Mouse (Mus musculus) CH12.LX (cell line): ENCODE results near the gene Chit1.

Experiments used
- BHLHE40 ChIP-seq: IDR thresholded peaks from 2 replicates; pipeline ENCODE4 v1.6.1; 2011; ENCODE audit warnings: mild to moderate bottlenecking, low read depth, low read length, improper control_type of control experiment
- CTCF ChIP-seq, 2 experiments: IDR thresholded peaks in 1 of 2; conservative IDR thresholded peaks in 1 of 2; 2 replicates each; pipeline ENCODE4 v1.5.1; 2011 to 2012; ENCODE audit warnings: low read depth in 2 of 2, low read length in 2 of 2, improper control_type of control experiment in 1 of 2, inconsistent platforms in 1 of 2, mild to moderate bottlenecking in 1 of 2, moderate library complexity in 1 of 2
- ELF1 ChIP-seq: IDR thresholded peaks from 2 replicates; pipeline ENCODE4 v1.6.1; 2014; ENCODE audit warnings: low read depth, mild to moderate bottlenecking, inconsistent platforms, low read length, improper control_type of control experiment
- HCFC1 ChIP-seq: IDR thresholded peaks from 2 replicates; pipeline ENCODE4 v1.6.1; 2012; ENCODE audit warnings: low read depth, mild to moderate bottlenecking, inconsistent platforms, low read length, improper control_type of control experiment
- MAX ChIP-seq: IDR thresholded peaks from 2 replicates; pipeline ENCODE4 v1.6.1; 2011; ENCODE audit warnings: low read length, improper control_type of control experiment
- MEF2A ChIP-seq: IDR thresholded peaks from 2 replicates; pipeline ENCODE4 v1.6.1; 2014; ENCODE audit warnings: low read depth, mild to moderate bottlenecking, inconsistent platforms, low read length, improper control_type of control experiment, borderline replicate concordance
- MXI1 ChIP-seq: IDR thresholded peaks from 2 replicates; pipeline ENCODE4 v1.6.1; 2011; ENCODE audit warnings: mild to moderate bottlenecking, low read depth, low read length, improper control_type of control experiment
- NRF1 ChIP-seq: IDR thresholded peaks from 2 replicates; pipeline ENCODE4 v1.6.1; 2014; ENCODE audit warnings: low read depth, mild to moderate bottlenecking, inconsistent platforms, low read length, improper control_type of control experiment, moderate library complexity
- POLR2A ChIP-seq: IDR thresholded peaks from 2 replicates; pipeline ENCODE4 v1.6.1; 2011; ENCODE audit warnings: low read depth, mild to moderate bottlenecking, improper control_type of control experiment, low read length
- SIN3A ChIP-seq: IDR thresholded peaks from 2 replicates; pipeline ENCODE4 v1.6.1; 2012; ENCODE audit warnings: low read length, improper control_type of control experiment, inconsistent platforms
- TCF12 ChIP-seq: IDR thresholded peaks from 2 replicates; pipeline ENCODE4 v1.6.1; 2014; ENCODE audit warnings: low read depth, mild to moderate bottlenecking, inconsistent platforms, low read length, improper control_type of control experiment
- USF2 ChIP-seq: conservative IDR thresholded peaks from 2 replicates; pipeline ENCODE4 v1.6.1; 2011; ENCODE audit warnings: low read depth, low read length, improper control_type of control experiment

GRCm38 (mm10) chr1:134192024-134192423, 81.0 kb downstream of the Chit1 start:
- TF ChIP-seq MEF2A: no peak
- TF ChIP-seq NRF1: no peak
- no peak for TF ChIP-seq USF2
- no peak for TF ChIP-seq CTCF (conservative IDR thresholded peaks at IDR 0.05 in 1 of 2, IDR thresholded peaks at IDR 0.05 in 1 of 2; ENCODE audit: low read depth in 2 of 2, low read length in 2 of 2)
- no peak for TF ChIP-seq POLR2A
- no peak for TF ChIP-seq BHLHE40
- no peak for TF ChIP-seq SIN3A
- no peak for TF ChIP-seq MAX
- no peak for TF ChIP-seq MXI1
- no peak for TF ChIP-seq ELF1
- no peak for TF ChIP-seq HCFC1
- no peak for TF ChIP-seq TCF12
